Mouse (Mus musculus): ENCODE data around the gene Zfp260.

Gene Zfp260

GRCm38 (mm10) chr7:30129900-30130299 lies 35.3 kb downstream of the Zfp260 start:
- no peak for DNase-seq

DNA sequence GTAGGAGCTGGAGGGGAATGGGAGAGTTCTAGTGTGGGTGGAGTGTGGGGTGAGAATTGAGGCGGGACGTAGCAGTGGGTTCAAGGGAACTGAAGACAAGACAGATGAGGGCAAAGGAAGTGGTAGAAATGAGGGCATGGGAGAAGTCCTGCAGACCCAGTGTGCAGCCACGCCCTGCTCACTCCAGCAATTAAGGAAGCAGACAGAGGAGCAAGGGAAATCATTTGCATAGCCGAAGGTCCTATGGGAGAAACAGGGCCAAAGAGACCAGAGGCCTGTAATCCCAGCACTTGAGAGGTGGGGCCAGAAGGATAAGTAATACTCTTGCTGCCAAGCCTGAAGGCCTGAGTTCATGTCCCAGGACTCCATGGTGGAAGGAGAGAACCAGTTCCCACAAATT lies 37.8 kb downstream of the Zfp260 start:
- DNase-seq, result no peak

GRCm38 (mm10) chr7:30136826-30137225 lies 42.2 kb downstream of the Zfp260 start:
- DNase-seq, result no peak

- no peak for DNase-seq
Observed at GRCm38 (mm10) chr7:30143170-30143554, 48.6 kb downstream of the Zfp260 start.

DNA sequence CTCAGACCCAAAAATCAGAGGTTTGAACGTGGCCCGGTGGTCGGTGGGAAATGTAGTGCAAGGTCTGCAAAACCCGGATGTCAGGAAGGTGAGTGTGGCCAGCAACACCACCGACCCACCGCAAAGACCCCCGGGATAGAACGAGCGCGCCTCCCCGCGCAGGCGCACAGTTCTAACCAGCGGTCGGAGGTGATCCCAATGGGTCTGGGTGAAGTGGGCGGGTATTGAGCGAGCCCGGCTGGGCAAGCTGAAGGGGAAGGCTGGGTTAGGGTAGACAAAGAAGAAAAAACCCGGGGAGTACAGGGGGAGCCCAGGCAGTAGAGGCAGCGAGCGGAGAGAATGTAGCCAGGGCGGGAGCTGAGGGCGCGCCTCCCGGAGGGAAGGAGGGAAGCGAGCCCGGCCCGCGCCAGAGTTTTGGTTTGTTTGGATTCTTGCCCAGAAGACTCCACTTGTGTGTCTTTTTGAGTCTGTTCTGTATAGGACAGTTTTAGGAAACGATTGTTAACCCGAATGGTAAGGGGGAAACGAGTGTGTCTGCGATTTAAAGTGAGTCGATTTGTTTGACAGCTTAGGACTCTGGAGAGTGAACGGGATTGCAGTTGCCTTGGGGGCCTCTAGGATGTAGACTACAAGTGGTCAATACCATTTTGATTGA lies 49.1 kb downstream of the Zfp260 start:
- DNase-seq, result peak; percentile 81

DNA sequence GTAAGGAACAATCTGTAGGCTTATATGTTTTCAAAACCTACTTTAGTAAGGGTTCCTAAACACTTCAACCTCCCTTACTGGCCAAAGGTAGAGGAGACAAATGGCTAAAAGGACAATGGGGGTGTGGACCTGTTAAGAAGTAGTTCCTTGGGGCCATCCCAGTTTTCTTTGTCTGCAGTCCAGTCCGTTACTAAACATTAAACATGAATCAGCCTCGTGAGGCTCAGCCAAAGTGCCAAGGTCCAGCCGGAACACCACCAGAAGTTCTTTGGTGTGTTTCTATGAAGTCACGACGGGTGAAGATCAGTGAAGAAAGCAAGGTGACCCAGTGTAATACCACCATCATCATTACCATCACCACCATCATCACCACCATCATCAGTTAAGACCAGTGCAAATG lies 52.4 kb downstream of the Zfp260 start:
- no peak for DNase-seq

DNA sequence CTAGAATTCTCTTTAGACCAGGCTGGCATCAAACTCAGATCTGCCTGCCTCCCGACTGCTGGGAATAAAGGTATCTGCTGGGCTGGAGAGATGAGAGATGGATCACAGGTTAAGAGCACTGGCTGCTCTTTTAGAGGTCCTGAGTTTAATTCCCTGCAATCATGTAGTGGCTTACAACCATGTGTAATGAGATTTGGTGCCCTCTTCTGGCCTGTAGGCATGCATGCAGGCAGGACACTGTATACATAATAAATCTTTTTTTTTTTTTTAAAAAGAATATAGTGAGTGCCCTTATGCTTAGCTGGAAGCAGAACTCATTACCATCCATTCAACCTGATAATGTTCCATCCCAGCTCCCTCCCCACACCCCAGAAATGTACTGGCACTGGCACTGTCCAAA lies 59.5 kb downstream of the Zfp260 start:
- DNase-seq, result no peak

DNA sequence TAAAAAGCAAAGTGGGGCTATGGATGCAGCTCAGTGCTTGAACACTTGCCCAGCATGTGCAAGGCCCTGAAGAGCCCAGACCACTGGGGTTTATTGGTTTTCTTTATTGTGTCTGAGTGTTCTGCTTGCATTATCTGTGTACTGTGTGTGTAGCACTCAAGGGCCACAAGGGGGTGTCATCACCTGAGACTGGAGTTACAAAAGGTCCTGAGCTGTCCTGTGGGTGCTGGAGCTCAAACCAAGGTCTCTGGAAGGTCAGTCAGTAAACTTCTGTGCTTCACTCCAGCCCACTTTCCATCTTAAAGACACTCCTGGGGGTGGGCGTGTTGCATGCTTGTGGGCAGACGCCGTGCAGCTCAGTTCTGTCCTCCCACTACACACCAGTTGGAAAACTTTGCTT lies 60.9 kb downstream of the Zfp260 start:
- no peak for DNase-seq

All from lung, postnatal 10 days (tissue).